Mouse (Mus musculus): ENCODE data around the gene Enpp3.

DNA sequence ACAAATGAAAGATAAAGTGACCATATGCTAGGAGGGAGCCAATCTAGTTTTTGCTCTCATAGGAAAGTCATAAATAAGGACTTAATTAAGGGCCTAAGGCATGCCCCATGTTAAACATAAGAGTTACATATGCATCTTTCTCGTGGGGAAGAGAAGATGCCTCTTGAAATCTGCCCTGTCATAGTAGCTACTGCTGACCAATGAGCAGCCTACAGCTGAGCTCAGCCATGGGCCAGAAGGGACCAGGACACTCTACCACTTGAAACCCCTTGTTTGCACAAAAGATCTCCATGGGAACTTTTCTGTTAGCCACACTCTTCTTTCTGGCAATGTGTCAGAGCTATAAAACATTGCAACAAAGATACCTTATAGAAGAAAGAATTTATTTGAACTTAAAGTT, 19.4 kb downstream of the Enpp3 start:
- TF ChIP-seq CTCF (IDR thresholded peaks at IDR 0.05; ENCODE audit: extremely low read depth, insufficient read depth, insufficient read length, insufficient replicate concordance) (no peak), POLR2A (IDR thresholded peaks at IDR 0.05; ENCODE audit: low read depth, low read length) (no peak)

All from spleen, adult 2 months (tissue).